Mouse (Mus musculus) CH12.LX (cell line): Measurements from ENCODE around the gene Carhsp1. TPM values are rescaled to one million over a fixed set of nuclear protein-coding genes. Genes with fewer than 3 reads are reported as not detected.

Experiments used
- DNase-seq: peaks from one replicate; pipeline ENCODE4 v3.0.0-alpha.2; 2013; ENCODE audit errors: extremely low read depth
- H3K27ac ChIP-seq: 2 replicates; pipeline ENCODE4 v1.5.1; 2012; ENCODE audit warnings: low read depth, mild to moderate bottlenecking, control low read depth, moderate library complexity; ENCODE audit not compliant: insufficient read depth
- H3K27me3 ChIP-seq: replicated peaks from 2 replicates; pipeline ENCODE3; 2012; ENCODE audit warnings: inconsistent platforms
- H3K36me3 ChIP-seq, 2 experiments: replicated peaks in 1 of 2; 2 replicates each; pipeline versions ENCODE3 to v1.6.1; 2012; ENCODE audit warnings: inconsistent platforms in 1 of 2, low read length in 1 of 2, mild to moderate bottlenecking in 1 of 2, mixed read lengths in 1 of 2, moderate library complexity in 1 of 2; ENCODE audit not compliant: control insufficient read depth in 1 of 2, insufficient read depth in 1 of 2
- H3K4me1 ChIP-seq, 2 experiments: 2 replicates each; pipeline ENCODE4 v1.6.1; 2012; ENCODE audit warnings: inconsistent platforms in 1 of 2, moderate library complexity in 1 of 2; ENCODE audit not compliant: insufficient read depth in 2 of 2, control insufficient read depth in 1 of 2
- H3K4me2 ChIP-seq: 2 replicates; pipeline ENCODE4 v1.6.1; 2012; ENCODE audit warnings: low read depth, mild to moderate bottlenecking, control low read depth; ENCODE audit not compliant: poor library complexity, insufficient read depth, severe bottlenecking
- H3K4me3 ChIP-seq, 3 experiments: fragments of 150-350 bp in 1 of 3; sonication (generic) in 1 of 3; replicated peaks in 1 of 3; 2 replicates each; pipeline versions ENCODE3 to v1.5.1; 2011 to 2012; ENCODE audit warnings: low read depth in 2 of 3, low read length in 2 of 3, mild to moderate bottlenecking in 2 of 3, moderate library complexity in 2 of 3, control low read depth in 1 of 3, improper control_type of control experiment in 1 of 3, inconsistent platforms in 1 of 3, mixed read lengths in 1 of 3; ENCODE audit not compliant: poor library complexity in 1 of 3
- H3K79me2 ChIP-seq: replicated peaks from 2 replicates; pipeline ENCODE4 v1.6.1; 2012; ENCODE audit warnings: mild to moderate bottlenecking, moderate library complexity; ENCODE audit not compliant: control insufficient read depth, poor library complexity, insufficient read depth, severe bottlenecking; ENCODE audit errors: extremely low read depth
- H3K9ac ChIP-seq: 2 replicates; pipeline ENCODE4 v1.6.1; 2012; ENCODE audit warnings: low read depth, mild to moderate bottlenecking, control low read depth, moderate library complexity; ENCODE audit not compliant: insufficient read depth
- H3K9me3 ChIP-seq: replicated peaks from 2 replicates; pipeline ENCODE3; 2012; ENCODE audit warnings: low read length, inconsistent platforms, mixed read lengths
- BHLHE40 ChIP-seq: IDR thresholded peaks from 2 replicates; pipeline ENCODE4 v1.6.1; 2011; ENCODE audit warnings: mild to moderate bottlenecking, low read depth, low read length, improper control_type of control experiment
- CHD1 ChIP-seq: IDR thresholded peaks from 2 replicates; pipeline ENCODE4 v1.6.1; 2012; ENCODE audit warnings: low read depth, low read length, improper control_type of control experiment, inconsistent platforms
- CHD2 ChIP-seq: IDR thresholded peaks from 2 replicates; pipeline ENCODE4 v1.6.1; 2011; ENCODE audit warnings: low read length, improper control_type of control experiment
- CTCF ChIP-seq, 2 experiments: IDR thresholded peaks in 1 of 2; conservative IDR thresholded peaks in 1 of 2; 2 replicates each; pipeline ENCODE4 v1.5.1; 2011 to 2012; ENCODE audit warnings: low read depth in 2 of 2, low read length in 2 of 2, improper control_type of control experiment in 1 of 2, inconsistent platforms in 1 of 2, mild to moderate bottlenecking in 1 of 2, moderate library complexity in 1 of 2
- E2F4 ChIP-seq: IDR thresholded peaks from 2 replicates; pipeline ENCODE4 v1.6.1; 2011; ENCODE audit warnings: low read depth, low read length, improper control_type of control experiment; ENCODE audit not compliant: insufficient replicate concordance
- ELF1 ChIP-seq: IDR thresholded peaks from 2 replicates; pipeline ENCODE4 v1.6.1; 2014; ENCODE audit warnings: low read depth, mild to moderate bottlenecking, inconsistent platforms, low read length, improper control_type of control experiment
- EP300 ChIP-seq: IDR thresholded peaks from 2 replicates; pipeline ENCODE4 v1.6.1; 2011; ENCODE audit warnings: low read length, improper control_type of control experiment
- ETS1 ChIP-seq: conservative IDR thresholded peaks from 2 replicates; pipeline ENCODE4 v1.6.1; 2012; ENCODE audit warnings: low read depth, mild to moderate bottlenecking, inconsistent platforms, low read length, improper control_type of control experiment, moderate library complexity
- GABPA ChIP-seq: IDR thresholded peaks from 2 replicates; pipeline ENCODE4 v1.6.1; 2012; ENCODE audit warnings: low read depth, low read length, improper control_type of control experiment, inconsistent platforms; ENCODE audit not compliant: insufficient replicate concordance
- IRF4 ChIP-seq: IDR thresholded peaks from 2 replicates; pipeline ENCODE4 v1.6.1; 2014; ENCODE audit warnings: low read depth, mild to moderate bottlenecking, inconsistent platforms, low read length, improper control_type of control experiment
- JUN ChIP-seq: IDR thresholded peaks from 2 replicates; pipeline ENCODE4 v1.6.1; 2011; ENCODE audit warnings: low read depth, mild to moderate bottlenecking, low read length, improper control_type of control experiment, moderate library complexity; ENCODE audit not compliant: insufficient read depth
- KAT2A ChIP-seq: IDR thresholded peaks from 2 replicates; pipeline ENCODE4 v1.6.1; 2012; ENCODE audit warnings: low read length, improper control_type of control experiment, inconsistent platforms; ENCODE audit not compliant: insufficient replicate concordance
- MAFK ChIP-seq: IDR thresholded peaks from 2 replicates; pipeline ENCODE4 v1.6.1; 2011; ENCODE audit warnings: low read length, improper control_type of control experiment; ENCODE audit not compliant: insufficient replicate concordance
- MAX ChIP-seq: IDR thresholded peaks from 2 replicates; pipeline ENCODE4 v1.6.1; 2011; ENCODE audit warnings: low read length, improper control_type of control experiment
- MAZ ChIP-seq: IDR thresholded peaks from 2 replicates; pipeline ENCODE4 v1.6.1; 2012; ENCODE audit warnings: low read depth, mild to moderate bottlenecking, inconsistent platforms, low read length, improper control_type of control experiment, moderate library complexity
- MEF2A ChIP-seq: IDR thresholded peaks from 2 replicates; pipeline ENCODE4 v1.6.1; 2014; ENCODE audit warnings: low read depth, mild to moderate bottlenecking, inconsistent platforms, low read length, improper control_type of control experiment, borderline replicate concordance
- MXI1 ChIP-seq: IDR thresholded peaks from 2 replicates; pipeline ENCODE4 v1.6.1; 2011; ENCODE audit warnings: mild to moderate bottlenecking, low read depth, low read length, improper control_type of control experiment
- MYC ChIP-seq: IDR thresholded peaks from 2 replicates; pipeline ENCODE4 v1.6.1; 2011; ENCODE audit warnings: low read depth, mild to moderate bottlenecking, improper control_type of control experiment, low read length
- NELFE ChIP-seq: IDR thresholded peaks from 2 replicates; pipeline ENCODE4 v1.6.1; 2011; ENCODE audit warnings: low read depth, low read length, improper control_type of control experiment
- NRF1 ChIP-seq: IDR thresholded peaks from 2 replicates; pipeline ENCODE4 v1.6.1; 2014; ENCODE audit warnings: low read depth, mild to moderate bottlenecking, inconsistent platforms, low read length, improper control_type of control experiment, moderate library complexity
- RCOR1 ChIP-seq: conservative IDR thresholded peaks from 2 replicates; pipeline ENCODE4 v1.6.1; 2012; ENCODE audit warnings: low read depth, mild to moderate bottlenecking, inconsistent platforms, low read length, improper control_type of control experiment
- SIN3A ChIP-seq: IDR thresholded peaks from 2 replicates; pipeline ENCODE4 v1.6.1; 2012; ENCODE audit warnings: low read length, improper control_type of control experiment, inconsistent platforms
- SMC3 ChIP-seq: IDR thresholded peaks from 2 replicates; pipeline ENCODE4 v1.6.1; 2011; ENCODE audit warnings: low read depth, low read length, improper control_type of control experiment
- TBP ChIP-seq: conservative IDR thresholded peaks from 2 replicates; pipeline ENCODE4 v1.6.1; 2011; ENCODE audit warnings: low read depth, low read length, improper control_type of control experiment
- TCF12 ChIP-seq: IDR thresholded peaks from 2 replicates; pipeline ENCODE4 v1.6.1; 2014; ENCODE audit warnings: low read depth, mild to moderate bottlenecking, inconsistent platforms, low read length, improper control_type of control experiment
- UBTF ChIP-seq: IDR thresholded peaks from 2 replicates; pipeline ENCODE4 v1.6.1; 2012; ENCODE audit warnings: low read depth, mild to moderate bottlenecking, inconsistent platforms, low read length, improper control_type of control experiment, moderate library complexity
- USF2 ChIP-seq: conservative IDR thresholded peaks from 2 replicates; pipeline ENCODE4 v1.6.1; 2011; ENCODE audit warnings: low read depth, low read length, improper control_type of control experiment
- ZC3H11A ChIP-seq: IDR thresholded peaks from 2 replicates; pipeline ENCODE4 v1.6.1; 2012; ENCODE audit warnings: low read depth, mild to moderate bottlenecking, inconsistent platforms, low read length, improper control_type of control experiment
- ZMIZ1 ChIP-seq: IDR thresholded peaks from 2 replicates; pipeline ENCODE4 v1.6.1; 2012; ENCODE audit warnings: low read depth, mild to moderate bottlenecking, inconsistent platforms, low read length, improper control_type of control experiment
- dilution Hi-C: fragments of 300-500 bp; cut with MboI; formaldehyde crosslinking; loops from 2 replicates; pipeline ENCODE4 v1.14.3; 2020; ENCODE audit warnings: low sequenced_read_pairs; ENCODE audit not compliant: extremely low pct_unique_long_range_greater_than_20kb, extremely low pct_ligation_motif_present
- in situ Hi-C: fragments of 300-500 bp; cut with MboI; formaldehyde crosslinking; loops from 3 replicates; pipeline ENCODE4 v1.14.3; 2019; ENCODE audit warnings: low sequenced_read_pairs, low pct_ligation_motif_present, low pct_unique_long_range_greater_than_20kb, mixed read lengths
- polyA plus RNA-seq: library from polyadenylated mRNA; unstranded; fragments of >175 nt; gene quantifications from 2 replicates; pipeline ENCODE4 v1.2.1, GENCODE M21; 2012; ENCODE audit warnings: low read depth; ENCODE audit not compliant: insufficient read length
- total RNA-seq, 2 experiments: library from RNA; depleted of rRNA; stranded (reverse); fragments of 300-350 nt in 1 of 2; fragments of >200 nt in 1 of 2; gene quantifications; 2 replicates each; pipeline ENCODE4 v1.2.3; 2012 to 2014

Gene Carhsp1
- total and polyA plus RNA-seq, 3 experiments, result 26.0 to 29.7 (median 26.2) TPM

DNA sequence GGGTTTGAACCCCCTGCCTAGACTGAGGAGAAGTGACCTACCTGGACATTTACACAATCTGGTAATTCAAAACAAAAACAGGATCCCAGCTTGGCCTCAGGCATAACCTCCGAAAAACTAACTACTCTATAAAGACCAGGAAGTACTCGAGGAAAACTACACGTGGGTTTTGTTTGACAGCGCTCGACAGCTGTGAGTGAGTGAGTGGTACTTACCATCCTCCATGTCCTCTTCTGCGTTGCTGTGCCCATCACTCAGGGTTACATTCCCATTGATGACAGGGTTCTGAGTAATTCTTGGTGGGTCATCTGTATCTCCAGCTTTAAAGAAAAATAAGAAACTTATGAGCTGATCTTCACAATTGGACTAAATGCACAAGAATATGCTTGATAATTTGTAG is 44.3 kb upstream of the Carhsp1 start:
- in situ Hi-C loops (no loop called here), dilution Hi-C loops (no loop called here)
- H3K36me3 ChIP-seq, result peaks cover 41 to 83% of the 10 kb centered on the region in 2 experiments

DNA sequence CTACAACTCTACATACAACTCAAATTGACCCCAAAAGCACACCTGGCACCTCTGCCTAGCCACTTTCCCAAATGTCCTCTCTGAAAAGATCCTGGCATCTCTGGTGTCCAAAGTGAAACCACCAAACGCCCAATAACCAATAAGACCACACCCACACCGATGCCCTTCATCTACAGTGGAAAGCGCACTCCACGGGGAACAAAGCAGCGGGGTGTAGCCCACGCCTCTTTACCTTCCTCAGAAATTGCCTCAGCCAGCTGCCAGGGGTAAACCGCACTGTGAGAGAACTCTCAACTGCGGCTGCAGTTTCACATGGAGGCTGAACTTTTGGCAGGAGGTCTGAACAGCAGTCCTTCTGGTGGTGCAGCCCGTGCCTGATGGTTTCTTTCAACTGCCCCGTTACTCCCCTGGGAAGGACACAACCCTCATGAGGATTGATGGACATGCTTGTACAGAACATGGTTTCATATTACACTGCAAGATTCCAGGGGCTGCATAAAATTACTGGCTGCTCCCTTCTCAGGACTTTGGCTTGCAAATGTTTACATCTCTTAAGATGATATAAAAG is 43.6 kb upstream of the Carhsp1 start:
- Histone ChIP-seq H3K79me2 (peaks cover 86% of the 10 kb centered on the region), H3K4me2 (peak overlapping the region; percentile 27), H3K4me1 (peaks cover 20 to 76% of the 10 kb centered on the region in 2 experiments), H3K9me3 (no peaks in the 10 kb centered on the region), H3K27ac (peak overlapping the region; percentile 56), H3K9ac (no peak overlapping the region), H3K27me3 (no peaks in the 10 kb centered on the region), H3K36me3 (peaks cover 47 to 87% of the 10 kb centered on the region in 2 experiments), H3K4me3 (no peak overlapping the region)
- DNase-seq, result peak; percentile 90
- in situ Hi-C loops (no loop called here), dilution Hi-C loops (no loop called here)
- no peak for TF ChIP-seq E2F4
- TF ChIP-seq SIN3A, result peak; percentile 71
- TF ChIP-seq IRF4, result peak; percentile 78
- no peak for TF ChIP-seq SMC3
- 0 out of 2 replicates have a peak, but pooled peaks have one; percentile 37 for TF ChIP-seq CHD2
- 0 out of 2 replicates have a peak, but pooled peaks have one; percentile 62 for TF ChIP-seq ZMIZ1
- peak; percentile 61; the same call in 1 of the 2 replicates for TF ChIP-seq MEF2A
- peak; percentile 97 for TF ChIP-seq BHLHE40
- TF ChIP-seq NRF1, result no peak
- no peak for TF ChIP-seq UBTF
- TF ChIP-seq MAFK, result peak; percentile 58; the same call in 1 of the 2 replicates
- no peak; the same call in 1 of the 2 replicates for TF ChIP-seq NELFE
- no peak for TF ChIP-seq ZC3H11A
- TF ChIP-seq TCF12, result peak; percentile 49; the same call in 1 of the 2 replicates
- peak; percentile 89 for TF ChIP-seq ETS1
- TF ChIP-seq USF2, result no peak
- TF ChIP-seq MAX, result peak; percentile 67
- peak; percentile 79 for TF ChIP-seq EP300
- peak; percentile 85 for TF ChIP-seq KAT2A
- TF ChIP-seq GABPA, result no peak
- 0 out of 2 replicates have a peak, but pooled peaks have one; percentile 15 for TF ChIP-seq MXI1
- TF ChIP-seq MAZ, result peak; percentile 62; the same call in 1 of the 2 replicates
- 0 out of 2 replicates have a peak, but pooled peaks have one; percentile 62 for TF ChIP-seq RCOR1
- no peak for TF ChIP-seq ELF1
- 0 out of 2 replicates have a peak, but pooled peaks have one; percentile 62 for TF ChIP-seq MYC

More for the DNA sequence above, 44.3 kb upstream of the Carhsp1 start:
- no peaks in the 10 kb centered on the region for H3K9me3 ChIP-seq
- peak; percentile 22; the same call in 1 of the 2 replicates for TF ChIP-seq SIN3A
- no peak for TF ChIP-seq TBP
- no peak for TF ChIP-seq NRF1
- TF ChIP-seq MAX, result peak; percentile 17; the same call in 1 of the 2 replicates
- TF ChIP-seq CHD1, result no peak
- no peak for TF ChIP-seq JUN
- no peak for TF ChIP-seq CTCF (conservative IDR thresholded peaks at IDR 0.05 in 1 of 2, IDR thresholded peaks at IDR 0.05 in 1 of 2; ENCODE audit: low read depth in 2 of 2, low read length in 2 of 2)
- TF ChIP-seq NELFE, result no peak
- no peak for TF ChIP-seq ELF1
- TF ChIP-seq UBTF, result no peak
- TF ChIP-seq KAT2A, result no peak
- TF ChIP-seq E2F4, result no peak
- TF ChIP-seq TCF12, result no peak
- TF ChIP-seq MEF2A, result no peak
- TF ChIP-seq, all 38 proteins: peak for 2
- no peak for DNase-seq
- Histone ChIP-seq H3K4me2 (peak overlapping the region; percentile 27), H3K27ac (peak overlapping the region; percentile 51), H3K4me3 (no peak overlapping the region), H3K4me1 (peaks cover 23 to 83% of the 10 kb centered on the region in 2 experiments), H3K9ac (no peak overlapping the region), H3K79me2 (peaks cover 92% of the 10 kb centered on the region), H3K27me3 (no peaks in the 10 kb centered on the region)
